In genomic region chr17:10483945-10484546, GRCm38 (mm10) we compare ENCODE assay signal across 17 mouse cellular contexts.
DNase-seq lines count a peak whose midpoint lies in the region; ATAC-seq and TF ChIP-seq lines count a peak whose summit lies in the region.
"Had no signal": no experiment of that assay in that cellular context is flagged by ENCODE, and none has a peak within 500 bp of the region (broad histone marks: within the 10 kb centered on the region; RNA-seq: fewer than 3 reads in every experiment).

No protein-coding gene starts in this region.

- H3K27me3 ChIP-seq in hindbrain, embryonic 13.5 days, result no peaks in the 10 kb centered on the region
- H3K27me3 ChIP-seq in hindbrain, embryonic 11.5 days (ENCODE audit: control insufficient read depth, insufficient read depth, low read length), result no peaks in the 10 kb centered on the region
- H3K27me3 ChIP-seq in midbrain, postnatal 0 days (ENCODE audit: insufficient read depth, low read length), result no peaks in the 10 kb centered on the region
- H3K27me3 ChIP-seq in midbrain, embryonic 15.5 days (replicated peaks), result no peaks in the 10 kb centered on the region
- H3K27me3 ChIP-seq in hindbrain, postnatal 0 days (ENCODE audit: insufficient read depth, low read length), result no peaks in the 10 kb centered on the region
- H3K27me3 ChIP-seq: heart, embryonic 13.5 days; liver, embryonic 12.5 days; lung, embryonic 15.5 days had no signal

- no peaks in the 10 kb centered on the region for H3K9me3 ChIP-seq in hindbrain, embryonic 13.5 days
- no peaks in the 10 kb centered on the region for H3K9me3 ChIP-seq in hindbrain, embryonic 11.5 days (ENCODE audit: control insufficient read depth, low read length)
- no peaks in the 10 kb centered on the region for H3K9me3 ChIP-seq in midbrain, postnatal 0 days (ENCODE audit: low read length)
- no peaks in the 10 kb centered on the region for H3K9me3 ChIP-seq in midbrain, embryonic 15.5 days
- H3K9me3 ChIP-seq in hindbrain, postnatal 0 days (ENCODE audit: low read length), result no peaks in the 10 kb centered on the region
- H3K9me3 ChIP-seq: heart, embryonic 13.5 days; liver, embryonic 12.5 days; lung, embryonic 15.5 days had no signal

- H3K4me3 ChIP-seq in hindbrain, embryonic 13.5 days, result no peak overlapping the region
- H3K4me3 ChIP-seq in hindbrain, embryonic 11.5 days (ENCODE audit: low read depth, low read length), result no peak overlapping the region
- H3K4me3 ChIP-seq in midbrain, postnatal 0 days (ENCODE audit: low read depth, low read length), result no peak overlapping the region
- H3K4me3 ChIP-seq in midbrain, embryonic 15.5 days, result no peak overlapping the region
- no peak overlapping the region for H3K4me3 ChIP-seq in cortical plate, adult 2 months (ENCODE audit: insufficient read depth, low read length)
- H3K4me3 ChIP-seq in hindbrain, postnatal 0 days (ENCODE audit: low read length), result no peak overlapping the region
- H3K4me3 ChIP-seq: heart, embryonic 13.5 days; liver, embryonic 12.5 days; lung, embryonic 15.5 days had no signal

- no peak for TF ChIP-seq CTCF in midbrain, postnatal 0 days (IDR thresholded peaks at IDR 0.05)
- TF ChIP-seq CTCF in cortical plate, adult 2 months (IDR thresholded peaks at IDR 0.05; ENCODE audit: extremely low read depth, insufficient read depth, low read length), result no peak
- no peak for TF ChIP-seq CTCF in hindbrain, postnatal 0 days (IDR thresholded peaks at IDR 0.05; ENCODE audit: low read depth)

- TF ChIP-seq POLR2A in cortical plate, adult 2 months (IDR thresholded peaks at IDR 0.05; ENCODE audit: extremely low read depth, insufficient read depth, low read length), result no peak

- H3K36me3 ChIP-seq in hindbrain, embryonic 13.5 days, result no peaks in the 10 kb centered on the region
- H3K36me3 ChIP-seq in hindbrain, embryonic 11.5 days (ENCODE audit: control insufficient read depth, insufficient read depth, low read length), result no peaks in the 10 kb centered on the region
- H3K36me3 ChIP-seq in midbrain, postnatal 0 days (ENCODE audit: insufficient read depth, low read length), result no peaks in the 10 kb centered on the region
- no peaks in the 10 kb centered on the region for H3K36me3 ChIP-seq in midbrain, embryonic 15.5 days (replicated peaks)
- H3K36me3 ChIP-seq in hindbrain, postnatal 0 days (ENCODE audit: insufficient read depth, low read length), result no peaks in the 10 kb centered on the region
- H3K36me3 ChIP-seq: heart, embryonic 13.5 days; liver, embryonic 12.5 days; lung, embryonic 15.5 days had no signal

- no peak for ATAC-seq in hindbrain, embryonic 13.5 days (ENCODE audit: low FRiP score)
- ATAC-seq in hindbrain, embryonic 11.5 days (ENCODE audit: low FRiP score), result no peak
- ATAC-seq in midbrain, postnatal 0 days (ENCODE audit: low FRiP score), result no peak
- ATAC-seq in midbrain, embryonic 15.5 days (replicated peaks), result no peak
- peak; percentile 66 for ATAC-seq in hindbrain, postnatal 0 days
- ATAC-seq: CD4-positive, CD25-positive, alpha-beta regulatory T cell, adult 4 months; liver, embryonic 12.5 days had no signal

- H3K4me1 ChIP-seq in hindbrain, embryonic 13.5 days (replicated peaks), result peaks cover 4% of the 10 kb centered on the region; the same call in 1 of the 2 replicates
- no peaks in the 10 kb centered on the region; the same call in 1 of the 2 replicates for H3K4me1 ChIP-seq in hindbrain, embryonic 11.5 days (replicated peaks; ENCODE audit: control insufficient read depth, insufficient read depth, low read length)
- no peaks in the 10 kb centered on the region for H3K4me1 ChIP-seq in midbrain, postnatal 0 days (ENCODE audit: insufficient read depth, low read length)
- H3K4me1 ChIP-seq in midbrain, embryonic 15.5 days, result 0 out of 2 replicates have a peak, but pooled peaks cover 8% of the 10 kb centered on the region
- peaks cover 3% of the 10 kb centered on the region for H3K4me1 ChIP-seq in cortical plate, adult 2 months (ENCODE audit: control insufficient read depth, insufficient read depth, low read length)
- no peaks in the 10 kb centered on the region for H3K4me1 ChIP-seq in hindbrain, postnatal 0 days (ENCODE audit: insufficient read depth, low read length)
- H3K4me1 ChIP-seq: liver, embryonic 12.5 days had no signal

- 29% methylated on average over 6 of the region's 6 CpGs for WGBS in hindbrain, embryonic 13.5 days
- WGBS in hindbrain, embryonic 11.5 days, result 45% methylated on average over 6 of the region's 6 CpGs
- WGBS in midbrain, postnatal 0 days, result 40% methylated on average over 6 of the region's 6 CpGs
- 35% methylated on average over 6 of the region's 6 CpGs for WGBS in midbrain, embryonic 15.5 days
- 43% methylated on average over 6 of the region's 6 CpGs for WGBS in hindbrain, postnatal 0 days

- peak overlapping the region; percentile 56 for H3K27ac ChIP-seq in hindbrain, embryonic 13.5 days
- no peak overlapping the region for H3K27ac ChIP-seq in hindbrain, embryonic 11.5 days (ENCODE audit: low read depth, low read length)
- H3K27ac ChIP-seq in midbrain, postnatal 0 days (ENCODE audit: low read depth, low read length), result no peak overlapping the region
- no peak overlapping the region for H3K27ac ChIP-seq in midbrain, embryonic 15.5 days
- H3K27ac ChIP-seq in cortical plate, adult 2 months (ENCODE audit: insufficient read depth, low read length), result peak overlapping the region; percentile 99
- H3K27ac ChIP-seq in hindbrain, postnatal 0 days, result 0 out of 2 replicates have a peak overlapping the region, but pooled peaks have one; percentile 51
- H3K27ac ChIP-seq: heart, embryonic 13.5 days; liver, embryonic 12.5 days; lung, embryonic 15.5 days had no signal

- intact Hi-C loops in gastrocnemius, postnatal 14 days (cut with DNase I; ENCODE audit: low total_unique reads), result loop anchor here (10.0 kb wide), 1 partner anchor 79 kb away; no protein-coding TSS in a partner anchor

- no peak for DNase-seq in hindbrain, embryonic 11.5 days (ENCODE audit: low spot score)
- DNase-seq in midbrain, postnatal 0 days (ENCODE audit: low spot score), result peak; percentile 35
- DNase-seq in hindbrain, postnatal 0 days (ENCODE audit: low spot score), result no peak
- no peak for DNase-seq in gastrocnemius, postnatal 14 days
- DNase-seq: adrenal gland, adult 2 months; cerebellum, adult 18-20 months; heart, postnatal 4 days; kidney, adult 11 months; kidney, postnatal 25 days; right cerebral cortex, postnatal 14 days had no signal

- H3K9ac ChIP-seq in hindbrain, embryonic 13.5 days, result no peak overlapping the region
- H3K9ac ChIP-seq in hindbrain, embryonic 11.5 days (ENCODE audit: low read depth, low read length), result no peak overlapping the region
- H3K9ac ChIP-seq in midbrain, postnatal 0 days (replicated peaks; ENCODE audit: low read length, poor library complexity, severe bottlenecking), result no peak overlapping the region
- H3K9ac ChIP-seq in midbrain, embryonic 15.5 days, result no peak overlapping the region
- H3K9ac ChIP-seq in hindbrain, postnatal 0 days (replicated peaks; ENCODE audit: low read length), result no peak overlapping the region
- H3K9ac ChIP-seq: heart, embryonic 13.5 days; liver, embryonic 12.5 days; lung, embryonic 15.5 days had no signal

- no peak overlapping the region for H3K4me2 ChIP-seq in hindbrain, embryonic 13.5 days
- H3K4me2 ChIP-seq in hindbrain, embryonic 11.5 days (replicated peaks; ENCODE audit: low read depth, low read length), result no peak overlapping the region
- H3K4me2 ChIP-seq in midbrain, postnatal 0 days (ENCODE audit: low read depth, low read length, poor library complexity, severe bottlenecking), result no peak overlapping the region
- no peak overlapping the region for H3K4me2 ChIP-seq in midbrain, embryonic 15.5 days
- no peak overlapping the region for H3K4me2 ChIP-seq in hindbrain, postnatal 0 days (ENCODE audit: low read depth, low read length)
- H3K4me2 ChIP-seq: heart, embryonic 13.5 days; liver, embryonic 12.5 days; lung, embryonic 15.5 days had no signal

Comparison
In these comparisons a context has a peak if more than half of its experiments do, and no peak if none do; other contexts are left out.
1. H3K27ac ChIP-seq: peak in hindbrain, embryonic 13.5 days (single experiment), cortical plate, adult 2 months (single experiment) and hindbrain, postnatal 0 days (single experiment); none in hindbrain, embryonic 11.5 days (single experiment), midbrain, postnatal 0 days (single experiment) and midbrain, embryonic 15.5 days (single experiment).